Comparison of ENCODE assay signal across 10 mouse cellular contexts in genomic region chr17:84165735-84166134, GRCm38 (mm10). TPM values are rescaled to one million over a fixed set of nuclear protein-coding genes. Genes with fewer than 3 reads are reported as not detected.
DNase-seq lines count a peak whose midpoint lies in the region.
"Had no signal": no experiment of that assay in that cellular context is flagged by ENCODE, and none has a peak within 500 bp of the region (broad histone marks: within the 10 kb centered on the region; RNA-seq: fewer than 3 reads in every experiment).

No protein-coding gene starts in this region.

- peak; percentile 0 for DNase-seq in gastrocnemius, adult 18-20 months (ENCODE audit: low spot score)
- no peak for DNase-seq in gastrocnemius, postnatal 4 days (ENCODE audit: low spot score in 2 of 2)
- DNase-seq in kidney, postnatal 25 days, result peak; percentile 0 to 13
- no peak for DNase-seq in kidney, postnatal 14 days
- peak; percentile 1 for DNase-seq in right cerebral cortex, postnatal 14 days
- no peak for DNase-seq in right cerebral cortex, adult 18-20 months
- DNase-seq in spleen, postnatal 4 days (ENCODE audit: low spot score in 2 of 2), result peak; percentile 10 to 49
- DNase-seq in retina, postnatal 1 day, result no peak
- DNase-seq: cerebellum, adult 18-20 months; lung, postnatal 36 days had no signal

RNA-seq across cellular contexts. Expression of gene Zfp36l2, which starts 22.0 kb away (rescaled TPM):
- total RNA-seq in gastrocnemius, adult 18-20 months (2021), result 10 to 100 TPM in 1 of 2 experiments, 1 to 10 TPM in 1; 7.4 to 10.8 TPM
- total RNA-seq in gastrocnemius, postnatal 4 days (2021), result 10 to 100 TPM; 41.2 to 47.3 TPM

Comparison
In these comparisons a context has a peak if more than half of its experiments do, and no peak if none do; other contexts are left out.
1. DNase-seq: peak in gastrocnemius, adult 18-20 months (single experiment), kidney, postnatal 25 days (2 of 2), right cerebral cortex, postnatal 14 days (single experiment) and spleen, postnatal 4 days (2 of 2); none in gastrocnemius, postnatal 4 days (0 of 2), kidney, postnatal 14 days (single experiment), right cerebral cortex, adult 18-20 months (single experiment) and retina, postnatal 1 day (single experiment).